In the genomic region with DNA sequence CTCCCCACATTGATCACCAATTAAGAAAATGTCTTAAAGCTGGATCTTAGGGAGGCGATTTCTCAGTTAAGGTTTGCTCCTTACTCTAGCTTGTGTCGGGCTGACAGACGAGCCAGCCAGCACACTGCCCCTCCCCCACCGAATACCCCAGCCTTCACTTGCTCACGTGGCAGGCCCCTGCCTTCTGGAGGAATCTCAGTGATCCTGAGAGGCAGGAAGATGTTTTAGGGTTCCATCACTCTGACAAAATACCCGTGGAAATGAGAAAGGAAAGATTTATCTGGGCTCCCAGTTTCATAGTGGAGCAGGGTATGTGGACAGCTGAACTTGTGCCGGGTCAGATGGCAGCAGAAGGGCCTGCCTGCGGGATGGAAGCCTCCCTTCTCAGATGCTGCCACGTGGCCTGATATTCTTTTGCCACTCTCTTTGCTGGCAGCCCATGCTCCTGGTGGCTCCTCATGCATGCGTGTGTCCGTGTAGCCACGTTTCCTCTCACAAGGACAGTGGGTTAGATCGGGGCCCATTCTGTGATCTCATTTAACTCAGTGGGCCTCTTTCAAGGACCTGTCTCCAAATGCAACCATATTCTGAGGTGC, we compare ENCODE assay signal across 13 mouse cellular contexts. TPM values are rescaled to one million over a fixed set of nuclear protein-coding genes. Genes with fewer than 3 reads are reported as not detected.
DNase-seq lines count a peak whose midpoint lies in the region; ATAC-seq lines count a peak whose summit lies in the region.
"Had no signal": no experiment of that assay in that cellular context is flagged by ENCODE, and none has a peak within 500 bp of the region (broad histone marks: within the 10 kb centered on the region; RNA-seq: fewer than 3 reads in every experiment).

No protein-coding gene starts in this region.

- H3K27ac ChIP-seq in forebrain, embryonic 13.5 days = peak overlapping the region; percentile 99
- peak overlapping the region; percentile 94 for H3K27ac ChIP-seq in midbrain, embryonic 11.5 days (ENCODE audit: low read depth, low read length)

- H3K4me2 ChIP-seq in forebrain, embryonic 13.5 days = peak overlapping the region; percentile 66; the same call in 1 of the 2 replicates
- no peak overlapping the region for H3K4me2 ChIP-seq in midbrain, embryonic 11.5 days

- H3K27me3 ChIP-seq in megakaryocyte, embryonic 14.5 days (replicated peaks) = peaks cover 19% of the 10 kb centered on the region
- no peaks in the 10 kb centered on the region for H3K27me3 ChIP-seq in forebrain, embryonic 13.5 days
- no peaks in the 10 kb centered on the region for H3K27me3 ChIP-seq in midbrain, embryonic 11.5 days (ENCODE audit: control insufficient read depth, insufficient read depth, low read length)
- H3K27me3 ChIP-seq: stomach, embryonic 15.5 days had no signal

- H3K9me3 ChIP-seq in megakaryocyte, embryonic 14.5 days = no peaks in the 10 kb centered on the region
- no peaks in the 10 kb centered on the region for H3K9me3 ChIP-seq in forebrain, embryonic 13.5 days (replicated peaks)
- no peaks in the 10 kb centered on the region for H3K9me3 ChIP-seq in midbrain, embryonic 11.5 days (ENCODE audit: control insufficient read depth, low read length)
- H3K9me3 ChIP-seq: stomach, embryonic 15.5 days had no signal

- WGBS in forebrain, embryonic 13.5 days = 18% methylated on average over 13 of the region's 13 CpGs
- 19% methylated on average over 13 of the region's 13 CpGs for WGBS in midbrain, embryonic 11.5 days

- peak overlapping the region; percentile 78; the same call in 1 of the 2 replicates for H3K9ac ChIP-seq in forebrain, embryonic 13.5 days
- H3K9ac ChIP-seq in midbrain, embryonic 11.5 days (ENCODE audit: low read length) = peak overlapping the region; percentile 79
- H3K9ac ChIP-seq: stomach, embryonic 15.5 days had no signal

- H3K4me1 ChIP-seq in megakaryocyte, embryonic 14.5 days = peaks cover 42% of the 10 kb centered on the region
- peaks cover 77% of the 10 kb centered on the region for H3K4me1 ChIP-seq in forebrain, embryonic 13.5 days
- H3K4me1 ChIP-seq in midbrain, embryonic 11.5 days (ENCODE audit: control insufficient read depth, insufficient read depth, low read length) = peaks cover 56% of the 10 kb centered on the region

- peak; percentile 95 for DNase-seq in midbrain, embryonic 11.5 days (ENCODE audit: low spot score, missing footprints)
- DNase-seq in yolk sac, embryonic 10.5 days (ENCODE audit: low spot score) = peak; percentile 28
- no peak for DNase-seq in kidney, adult 18-20 months
- no peak for DNase-seq in urinary bladder, adult 2 months (ENCODE audit: low spot score)
- DNase-seq in spleen, postnatal 10 days (ENCODE audit: low spot score in 2 of 2) = no peak
- DNase-seq: cerebellum, adult 9-10 months had no signal

- peak overlapping the region; percentile 20 for H3K4me3 ChIP-seq in megakaryocyte, embryonic 14.5 days (replicated peaks)
- H3K4me3 ChIP-seq in forebrain, embryonic 13.5 days = no peak overlapping the region
- no peak overlapping the region for H3K4me3 ChIP-seq in midbrain, embryonic 11.5 days (ENCODE audit: low read depth, low read length)

- no peak for ATAC-seq in megakaryocyte, adult 5-6 weeks (ENCODE audit: poor library complexity, severe bottlenecking)
- no peak for ATAC-seq in forebrain, embryonic 13.5 days
- no peak for ATAC-seq in midbrain, embryonic 11.5 days (ENCODE audit: low FRiP score)
- ATAC-seq: activated CD4-positive, CD25-positive, alpha-beta regulatory T cell, adult 4 months had no signal

- H3K36me3 ChIP-seq in megakaryocyte, embryonic 14.5 days (replicated peaks; ENCODE audit: low read length) = no peaks in the 10 kb centered on the region
- no peaks in the 10 kb centered on the region for H3K36me3 ChIP-seq in forebrain, embryonic 13.5 days (ENCODE audit: poor library complexity, severe bottlenecking)
- H3K36me3 ChIP-seq in midbrain, embryonic 11.5 days (ENCODE audit: control insufficient read depth, insufficient read depth, low read length) = no peaks in the 10 kb centered on the region
- H3K36me3 ChIP-seq: stomach, embryonic 15.5 days had no signal

RNA-seq across cellular contexts. Expression of a gene that starts 14.9 kb away (rescaled TPM):
- polyA plus RNA-seq in megakaryocyte, embryonic 14.5 days (2012; ENCODE audit: insufficient read depth, low replicate concordance) = not detected in 2 replicates
- not detected in 2 replicates for total RNA-seq in megakaryocyte, adult 5-6 weeks (2015)
- 0.59 TPM in 1 of 2 replicates, not detected in the other for total RNA-seq in megakaryocyte, adult 5-6 weeks (2017)
- 0.41 and 0.53 TPM in 2 replicates for polyA plus RNA-seq in forebrain, embryonic 13.5 days (2015; fragmentation: Nextera tagmentation; extraction: Ambion mirVana)
- polyA plus RNA-seq in midbrain, embryonic 11.5 days (2014; fragmentation: Nextera tagmentation; extraction: Ambion mirVana) = 0.18 and 0.30 TPM in 2 replicates
- polyA plus RNA-seq in urinary bladder, adult 2 months (2012; rRNA removed) = 0.14 and 0.25 TPM in 2 replicates
- total RNA-seq: CH12.LX had no signal
- polyA plus RNA-seq: liver, embryonic 16.5 days had no signal

RNA-seq across cellular contexts. Expression of a gene that starts 33.5 kb away (rescaled TPM):
- 0.48 and 1.9 TPM in 2 replicates for polyA plus RNA-seq in megakaryocyte, embryonic 14.5 days (2012; ENCODE audit: insufficient read depth, low replicate concordance)
- total RNA-seq in megakaryocyte, adult 5-6 weeks (2015) = 0.04 and 0.16 TPM in 2 replicates
- total RNA-seq in megakaryocyte, adult 5-6 weeks (2017) = 0.04 and 0.20 TPM in 2 replicates
- 5.1 TPM in 2 replicates for polyA plus RNA-seq in forebrain, embryonic 13.5 days (2015; fragmentation: Nextera tagmentation; extraction: Ambion mirVana)
- 0.90 and 1.3 TPM in 2 replicates for polyA plus RNA-seq in midbrain, embryonic 11.5 days (2014; fragmentation: Nextera tagmentation; extraction: Ambion mirVana)
- polyA plus RNA-seq in urinary bladder, adult 2 months (2012; rRNA removed) = 0.12 and 0.18 TPM in 2 replicates

RNA-seq across cellular contexts. Expression of a gene that starts 59.8 kb away (rescaled TPM):
- polyA plus RNA-seq in megakaryocyte, embryonic 14.5 days (2012; ENCODE audit: insufficient read depth, low replicate concordance) = 81.6 and 131 TPM in 2 replicates
- total RNA-seq in megakaryocyte, adult 5-6 weeks (2015) = 249 and 340 TPM in 2 replicates
- 60.2 and 62.4 TPM in 2 replicates for total RNA-seq in megakaryocyte, adult 5-6 weeks (2017)
- polyA plus RNA-seq in forebrain, embryonic 13.5 days (2015; fragmentation: Nextera tagmentation; extraction: Ambion mirVana) = 113 and 114 TPM in 2 replicates
- 67.8 and 68.2 TPM in 2 replicates for polyA plus RNA-seq in midbrain, embryonic 11.5 days (2014; fragmentation: Nextera tagmentation; extraction: Ambion mirVana)
- polyA plus RNA-seq in urinary bladder, adult 2 months (2012; rRNA removed) = 88.8 and 142 TPM in 2 replicates

Comparison
In these comparisons a context has a peak if more than half of its experiments do, and no peak if none do; other contexts are left out.
1. DNase-seq: peak in midbrain, embryonic 11.5 days (single experiment) and yolk sac, embryonic 10.5 days (single experiment); none in kidney, adult 18-20 months (single experiment), urinary bladder, adult 2 months (single experiment) and spleen, postnatal 10 days (0 of 2).